Mouse (Mus musculus) hindbrain, embryonic 10.5 days (tissue): Measurements from ENCODE around the gene Mcrip2. TPM values are rescaled to one million over a fixed set of nuclear protein-coding genes. Genes with fewer than 3 reads are reported as not detected.

Source experiments
- DNase-seq: peaks from one replicate; pipeline ENCODE4 v3.0.0-alpha.2; 2017; ENCODE audit warnings: low spot score
- H3K27ac ChIP-seq: fragments of 300-500 bp; sonication (generic); 2 replicates; pipeline ENCODE4 v1.5.1; 2016; ENCODE audit warnings: mild to moderate bottlenecking, moderate library complexity
- H3K27me3 ChIP-seq: fragments of 300-500 bp; sonication (generic); 2 replicates; pipeline ENCODE4 v1.6.1; 2016; ENCODE audit warnings: mild to moderate bottlenecking; ENCODE audit not compliant: poor library complexity, insufficient read depth, severe bottlenecking
- H3K36me3 ChIP-seq: fragments of 300-500 bp; sonication (generic); 2 replicates; pipeline ENCODE4 v1.6.1; 2016; ENCODE audit warnings: mild to moderate bottlenecking, moderate library complexity
- H3K4me1 ChIP-seq: fragments of 300-500 bp; sonication (generic); replicated peaks from 2 replicates; pipeline ENCODE4 v1.6.1; 2016; ENCODE audit warnings: mild to moderate bottlenecking
- H3K4me3 ChIP-seq: fragments of 300-500 bp; sonication (generic); 2 replicates; pipeline ENCODE4 v1.5.1; 2016; ENCODE audit warnings: mild to moderate bottlenecking, moderate library complexity
- H3K9me3 ChIP-seq: fragments of 300-500 bp; sonication (generic); 2 replicates; pipeline ENCODE4 v1.6.1; 2016; ENCODE audit warnings: mild to moderate bottlenecking, moderate library complexity
- WGBS: fragments of 180-500 bp; shearing (Covaris S2); methylation state at CpG from one replicate; pipeline ENCODE4 v1.1.7; 2016; 5-methylcytosine and 5-hydroxymethylcytosine counted together
- polyA plus RNA-seq: library from polyadenylated mRNA; unstranded; fragments of >200 nt; fragmentation: Nextera tagmentation; extraction: Ambion mirVana; gene quantifications from 2 replicates; pipeline ENCODE4 v1.2.1, GENCODE M21; 2016

Gene Mcrip2
- polyA plus RNA-seq, 1 experiment from 2014 or later = 10.6 TPM

GRCm38 (mm10) chr17:25893975-25894617 is 25.5 kb upstream of the Mcrip2 start:
- peak overlapping the region; percentile 77 for H3K27ac ChIP-seq
- H3K36me3 ChIP-seq = peaks cover 20% of the 10 kb centered on the region
- H3K4me3 ChIP-seq = no peak overlapping the region
- no peaks in the 10 kb centered on the region for H3K9me3 ChIP-seq
- 24% methylated on average over 2 of the region's 2 CpGs for WGBS
- DNase-seq = peak; percentile 71
- peaks cover 25% of the 10 kb centered on the region for H3K4me1 ChIP-seq
- no peaks in the 10 kb centered on the region for H3K27me3 ChIP-seq

- 94% methylated on average over 3 of the region's 3 CpGs for WGBS
These were observed 20.3 kb upstream of the Mcrip2 start for GRCm38 (mm10) chr17:25888837-25889236.

GRCm38 (mm10) chr17:25887467-25887866 is 18.9 kb upstream of the Mcrip2 start:
- Histone ChIP-seq H3K4me1 (peaks cover 34% of the 10 kb centered on the region), H3K36me3 (peaks cover 74% of the 10 kb centered on the region), H3K27me3 (no peaks in the 10 kb centered on the region; the same call in 1 of the 2 replicates), H3K27ac (no peak overlapping the region), H3K9me3 (no peaks in the 10 kb centered on the region), H3K4me3 (no peak overlapping the region)
- 92% methylated on average over 10 of the region's 10 CpGs for WGBS
- DNase-seq = no peak

More at GRCm38 (mm10) chr17:25888837-25889236, 20.3 kb upstream of the Mcrip2 start:
- Histone ChIP-seq H3K9me3 (no peaks in the 10 kb centered on the region), H3K4me3 (no peak overlapping the region), H3K4me1 (peaks cover 21% of the 10 kb centered on the region), H3K36me3 (peaks cover 60% of the 10 kb centered on the region), H3K27ac (no peak overlapping the region), H3K27me3 (no peaks in the 10 kb centered on the region)
- no peak for DNase-seq

- peaks cover 40% of the 10 kb centered on the region for H3K4me1 ChIP-seq
- DNase-seq = no peak
- H3K36me3 ChIP-seq = peaks cover 77% of the 10 kb centered on the region
- no peak overlapping the region for H3K4me3 ChIP-seq
- H3K27ac ChIP-seq = no peak overlapping the region
- no peaks in the 10 kb centered on the region for H3K9me3 ChIP-seq
- no peaks in the 10 kb centered on the region; the same call in 1 of the 2 replicates for H3K27me3 ChIP-seq
These were observed 18.2 kb upstream of the Mcrip2 start for GRCm38 (mm10) chr17:25886806-25887205.

GRCm38 (mm10) chr17:25885636-25886035 is 17.1 kb upstream of the Mcrip2 start:
- H3K27ac ChIP-seq = no peak overlapping the region
- peaks cover 72% of the 10 kb centered on the region for H3K36me3 ChIP-seq
- peaks cover 52% of the 10 kb centered on the region for H3K4me1 ChIP-seq
- H3K27me3 ChIP-seq = no peaks in the 10 kb centered on the region; the same call in 1 of the 2 replicates
- DNase-seq = no peak
- H3K4me3 ChIP-seq = no peak overlapping the region
- WGBS = 60% methylated on average over 4 of the region's 4 CpGs
- H3K9me3 ChIP-seq = no peaks in the 10 kb centered on the region

GRCm38 (mm10) chr17:25883824-25884223 is 15.3 kb upstream of the Mcrip2 start:
- Histone ChIP-seq H3K4me3 (no peak overlapping the region), H3K36me3 (peaks cover 65% of the 10 kb centered on the region), H3K9me3 (no peaks in the 10 kb centered on the region), H3K27me3 (no peaks in the 10 kb centered on the region; the same call in 1 of the 2 replicates), H3K4me1 (peaks cover 70% of the 10 kb centered on the region), H3K27ac (peak overlapping the region; percentile 93)
- WGBS = 85% methylated on average over 3 of the region's 3 CpGs
- DNase-seq = no peak

GRCm38 (mm10) chr17:25883268-25883667 is 14.7 kb upstream of the Mcrip2 start:
- Histone ChIP-seq H3K27ac (peak overlapping the region; percentile 93), H3K4me3 (no peak overlapping the region), H3K27me3 (no peaks in the 10 kb centered on the region; the same call in 1 of the 2 replicates), H3K4me1 (peaks cover 76% of the 10 kb centered on the region), H3K9me3 (no peaks in the 10 kb centered on the region), H3K36me3 (peaks cover 65% of the 10 kb centered on the region)
- 84% methylated on average over 8 of the region's 8 CpGs for WGBS
- DNase-seq = no peak

- 17% methylated on average over 5 of the region's 5 CpGs for WGBS
- no peak overlapping the region for H3K4me3 ChIP-seq
- H3K27me3 ChIP-seq = no peaks in the 10 kb centered on the region; the same call in 1 of the 2 replicates
- peak overlapping the region; percentile 93 for H3K27ac ChIP-seq
- H3K36me3 ChIP-seq = peaks cover 65% of the 10 kb centered on the region
- DNase-seq = peak; percentile 39
- H3K4me1 ChIP-seq = peaks cover 85% of the 10 kb centered on the region
- H3K9me3 ChIP-seq = no peaks in the 10 kb centered on the region
These were observed 13.7 kb upstream of the Mcrip2 start for GRCm38 (mm10) chr17:25882306-25882705.

- H3K27ac ChIP-seq = peak overlapping the region; percentile 93
- no peak overlapping the region for H3K4me3 ChIP-seq
- peaks cover 68% of the 10 kb centered on the region for H3K36me3 ChIP-seq
- DNase-seq = peak; percentile 79
- 11% methylated on average over 4 of the region's 4 CpGs for WGBS
- no peaks in the 10 kb centered on the region for H3K9me3 ChIP-seq
- no peaks in the 10 kb centered on the region; the same call in 1 of the 2 replicates for H3K27me3 ChIP-seq
- H3K4me1 ChIP-seq = peaks cover 91% of the 10 kb centered on the region
These were observed 13.1 kb upstream of the Mcrip2 start for GRCm38 (mm10) chr17:25881691-25882090.

- peaks cover 68% of the 10 kb centered on the region for H3K36me3 ChIP-seq
- H3K4me1 ChIP-seq = peaks cover 95% of the 10 kb centered on the region
- WGBS = 4% methylated on average over 5 of the region's 5 CpGs
These were observed 12.5 kb upstream of the Mcrip2 start for GRCm38 (mm10) chr17:25880913-25881641.

GRCm38 (mm10) chr17:25880196-25880910 is 11.8 kb upstream of the Mcrip2 start, which contains the start of gene Wfikkn1:
Gene Wfikkn1, minus strand, starts transcription at chr17:25880858.
- peaks cover 94% of the 10 kb centered on the region for H3K4me1 ChIP-seq
- 12% methylated on average over 5 of the region's 5 CpGs for WGBS
- peak within 1 kb of the TSS; percentile 29 for H3K4me3 ChIP-seq
- H3K27me3 ChIP-seq = no peaks in the 10 kb centered on the region; the same call in 1 of the 2 replicates
- peak within 1 kb of the TSS; percentile 93 for H3K27ac ChIP-seq
- H3K36me3 ChIP-seq = peaks cover 63% of the 10 kb centered on the region
- no peaks in the 10 kb centered on the region for H3K9me3 ChIP-seq
- peak; percentile 76 for DNase-seq

More at GRCm38 (mm10) chr17:25880913-25881641, 12.5 kb upstream of the Mcrip2 start:
- no peaks in the 10 kb centered on the region for H3K9me3 ChIP-seq
- H3K27me3 ChIP-seq = no peaks in the 10 kb centered on the region; the same call in 1 of the 2 replicates
- peak; percentile 88 for DNase-seq
- peak overlapping the region; percentile 93 for H3K27ac ChIP-seq
- peak overlapping the region; percentile 29 for H3K4me3 ChIP-seq

GRCm38 (mm10) chr17:25879750-25880149 is 11.2 kb upstream of the Mcrip2 start:
- Histone ChIP-seq H3K27ac (peak overlapping the region; percentile 93), H3K9me3 (no peaks in the 10 kb centered on the region), H3K4me3 (peak overlapping the region; percentile 29), H3K4me1 (peaks cover 93% of the 10 kb centered on the region), H3K36me3 (peaks cover 59% of the 10 kb centered on the region), H3K27me3 (no peaks in the 10 kb centered on the region; the same call in 1 of the 2 replicates)
- no peak for DNase-seq
- WGBS = 66% methylated on average over 8 of the region's 8 CpGs
